Mouse (Mus musculus) megakaryocyte-erythroid progenitor cell, adult 5-6 weeks (primary cell): ENCODE data around the gene Galk1. TPM values are rescaled to one million over a fixed set of nuclear protein-coding genes. Genes with fewer than 3 reads are reported as not detected.

ENCODE experiments used
- ATAC-seq: replicated peaks from 2 replicates; pipeline ENCODE4 v1.8.0; 2016; ENCODE audit warnings: mild to moderate bottlenecking, inconsistent platforms; ENCODE audit not compliant: severe bottlenecking, poor library complexity, low FRiP score, low TSS enrichment
- total RNA-seq, 2 experiments: library from RNA; stranded (forward) in 1 of 2; stranded (reverse) in 1 of 2; fragments of 200-1000, 215-1000 nt in 1 of 2; fragments of >200 nt in 1 of 2; fragmentation: Nextera tagmentation in 1 of 2; gene quantifications; 2 replicates each; pipeline ENCODE4 v1.2.3; 2014 to 2017

The Galk1 gene
- total RNA-seq, 2 experiments from 2014 or later = 29.7 to 31.7 TPM

DNA sequence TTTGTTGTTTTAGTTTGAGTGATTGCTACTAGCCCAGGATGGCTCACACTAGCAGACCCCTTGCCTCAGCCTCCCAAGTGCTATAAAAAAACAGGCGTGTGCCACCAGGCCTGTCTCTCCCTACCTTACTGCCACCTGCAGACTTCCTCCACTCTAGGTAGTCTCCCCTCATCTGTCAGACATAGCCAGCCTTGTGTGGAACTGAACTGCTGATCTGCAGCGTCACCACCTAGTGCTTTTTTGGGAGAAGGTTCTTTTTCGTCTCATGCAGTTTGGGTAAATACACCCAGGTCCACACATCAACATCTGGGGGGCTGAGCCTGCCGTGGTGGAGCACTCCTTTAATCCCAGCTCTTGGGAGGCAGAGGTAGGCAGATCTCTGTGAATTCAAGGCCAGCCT, 15.5 kb downstream of the Galk1 start:
- no peak for ATAC-seq

- no peak for ATAC-seq
Observed at GRCm38 (mm10) chr11:115995256-115995655, 17.3 kb downstream of the Galk1 start.

- no peak for ATAC-seq
Observed at GRCm38 (mm10) chr11:115992098-115992497, 20.4 kb downstream of the Galk1 start.

- no peak for ATAC-seq
Observed at GRCm38 (mm10) chr11:115989686-115990085, 22.8 kb downstream of the Galk1 start.

DNA sequence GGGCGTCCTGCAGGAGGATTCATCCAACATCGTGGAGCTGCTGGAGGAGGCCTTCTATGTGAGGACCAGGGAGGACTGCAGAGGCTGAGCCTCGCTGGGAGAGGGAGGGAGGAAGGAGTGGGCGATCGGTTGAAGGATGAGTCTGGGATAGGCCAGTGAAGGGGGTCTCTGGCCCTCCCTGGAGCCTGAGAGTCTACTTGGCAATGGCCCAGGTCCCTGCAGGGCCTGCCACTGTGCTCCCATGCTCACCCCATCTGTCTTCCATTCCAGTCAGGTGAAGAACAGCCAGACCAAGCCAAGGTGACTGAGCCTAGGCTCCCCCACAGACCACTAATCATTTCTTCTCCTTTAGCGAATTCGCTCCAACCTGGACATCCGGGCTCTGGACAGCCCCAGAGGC, 29.2 kb downstream of the Galk1 start:
- ATAC-seq = no peak

DNA sequence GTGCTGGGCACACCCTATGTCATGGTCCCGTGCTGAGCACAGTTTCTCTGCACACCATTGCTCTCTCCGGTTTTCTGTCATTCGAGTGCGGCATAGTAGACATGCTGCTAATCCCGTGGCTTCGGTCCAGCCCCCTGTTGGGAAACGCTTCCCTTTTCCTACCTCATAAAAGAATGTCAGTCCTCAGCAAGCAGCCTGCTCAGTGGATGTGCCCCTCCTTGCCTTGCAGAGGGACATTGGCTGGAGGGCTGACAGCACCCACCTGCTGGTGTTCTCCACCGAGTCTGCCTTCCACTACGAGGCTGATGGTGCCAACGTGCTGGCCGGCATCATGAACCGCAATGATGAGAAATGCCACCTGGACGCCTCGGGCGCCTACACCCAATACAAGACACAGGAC, 30.0 kb downstream of the Galk1 start:
- ATAC-seq = no peak

GRCm38 (mm10) chr11:115975544-115975943, 37.0 kb downstream of the Galk1 start:
- no peak for ATAC-seq

GRCm38 (mm10) chr11:115975083-115975420, 37.5 kb downstream of the Galk1 start:
- ATAC-seq = no peak

DNA sequence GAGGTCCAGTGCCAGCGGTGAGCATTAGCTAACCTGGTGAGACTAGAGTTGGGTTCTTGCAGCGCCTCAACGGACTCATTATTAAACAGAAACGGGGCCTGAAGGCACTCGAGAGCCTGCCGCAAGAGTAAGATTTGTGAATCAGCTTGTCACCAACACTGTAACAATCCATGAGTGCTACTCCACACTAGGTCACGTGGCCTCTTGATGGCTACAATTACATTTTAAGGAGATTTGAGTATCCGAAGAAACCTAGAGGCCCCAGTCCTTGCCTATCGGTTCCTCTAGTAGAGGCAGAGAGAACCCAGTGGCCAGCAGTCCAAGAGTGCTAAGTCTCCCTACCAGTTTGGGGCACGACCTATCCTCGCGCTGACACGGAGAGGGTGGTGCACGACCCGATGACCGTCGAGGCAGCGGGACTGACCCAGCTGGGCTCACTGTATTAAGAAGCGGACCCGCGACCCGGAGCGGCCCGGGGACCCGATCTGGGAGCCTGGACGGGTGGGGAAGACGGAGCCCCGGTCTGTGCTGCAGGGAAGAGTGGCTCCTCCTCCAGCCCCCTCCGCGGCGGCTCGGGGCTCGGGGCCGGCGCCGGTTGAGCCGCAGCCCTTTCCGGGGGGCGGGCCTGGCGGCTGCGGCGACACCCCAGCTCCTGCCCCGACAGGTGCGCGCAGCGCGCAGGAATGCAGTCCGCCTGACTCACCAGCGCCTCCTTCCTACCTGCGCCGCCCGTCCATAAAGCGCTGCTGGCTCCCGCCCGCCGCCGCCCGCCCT, 38.0 kb downstream of the Galk1 start, which contains the start of gene Itgb4:
Gene Itgb4 (plus strand): TSS at position 401 of the 774 bp plus-strand sequence.
- ATAC-seq = peak; percentile 15; the same call in 1 of the 2 replicates

GRCm38 (mm10) chr11:115971016-115971415, 41.5 kb downstream of the Galk1 start:
- ATAC-seq = no peak

GRCm38 (mm10) chr11:115970006-115970673, 42.4 kb downstream of the Galk1 start:
- ATAC-seq = no peak

- ATAC-seq = no peak
Observed at GRCm38 (mm10) chr11:115968731-115969405, 43.7 kb downstream of the Galk1 start.

- peak; percentile 74 for ATAC-seq
Observed at GRCm38 (mm10) chr11:115964977-115965604, 47.4 kb downstream of the Galk1 start.

GRCm38 (mm10) chr11:115962651-115963412, 49.7 kb downstream of the Galk1 start:
- ATAC-seq = no peak

DNA sequence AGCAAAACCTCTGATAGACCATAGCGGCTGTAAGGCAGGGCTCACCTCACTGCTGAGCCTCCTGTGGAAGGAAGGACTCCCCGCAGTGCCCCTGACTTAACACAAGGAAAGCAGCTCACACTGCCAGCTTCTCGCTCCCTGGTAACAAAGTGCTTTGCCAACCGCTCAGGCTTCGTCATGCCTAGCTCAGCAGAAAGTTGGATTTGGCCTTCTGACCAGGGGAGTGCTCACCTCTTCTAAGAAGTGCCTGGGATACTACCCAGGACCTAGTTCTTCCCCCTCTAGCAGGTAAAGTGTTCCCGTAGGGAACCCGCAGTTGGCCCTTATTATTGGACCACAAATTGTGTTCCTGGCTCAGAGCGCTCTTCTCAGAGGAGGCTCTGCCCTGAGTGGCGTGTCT, 53.5 kb downstream of the Galk1 start:
- no peak for ATAC-seq
